Mouse (Mus musculus) bone marrow macrophage, adult 2 months (primary cell): ENCODE measurements around the gene Cryga.

Experiments
- CTCF ChIP-seq: IDR thresholded peaks from 2 replicates; pipeline ENCODE4 v1.5.1; 2012; ENCODE audit warnings: low read depth, mild to moderate bottlenecking, low read length, moderate library complexity
- POLR2A ChIP-seq: IDR thresholded peaks from 2 replicates; pipeline ENCODE4 v1.6.1; 2012; ENCODE audit warnings: mild to moderate bottlenecking, low read depth, low read length, borderline replicate concordance

- TF ChIP-seq POLR2A (no peak), CTCF (no peak)
Measured at GRCm38 (mm10) chr1:65091566-65091965, 11.6 kb downstream of the Cryga start.
